Mouse (Mus musculus) MEL (cell line): Measurements from ENCODE around the gene Esyt2. TPM values are rescaled to one million over a fixed set of nuclear protein-coding genes. Genes with fewer than 3 reads are reported as not detected.

Experiments
- DNase-seq: peaks from one replicate; pipeline ENCODE4 v3.0.0; 2011; ENCODE audit warnings: low read depth, low spot score
- H3K27ac ChIP-seq: 2 replicates; pipeline ENCODE4 v1.5.1; 2012; ENCODE audit warnings: low read depth, mild to moderate bottlenecking, control low read depth, low read length, moderate library complexity; ENCODE audit not compliant: control insufficient read depth
- H3K27me3 ChIP-seq, 2 experiments: fragments of 150-350 bp in 1 of 2; sonication (generic) in 1 of 2; 2 replicates each; pipeline ENCODE4 v1.6.1; 2012; ENCODE audit warnings: low read length in 2 of 2, mild to moderate bottlenecking in 2 of 2, improper control_type of control experiment in 1 of 2, moderate library complexity in 1 of 2; ENCODE audit not compliant: insufficient read depth in 2 of 2, control insufficient read depth in 1 of 2
- H3K36me3 ChIP-seq, 2 experiments: 2 replicates each; pipeline ENCODE4 v1.6.1; 2012 to 2014; ENCODE audit warnings: low read length in 2 of 2, improper control_type of control experiment in 1 of 2, inconsistent platforms in 1 of 2, mild to moderate bottlenecking in 1 of 2; ENCODE audit not compliant: insufficient read depth in 2 of 2, control insufficient read depth in 1 of 2
- H3K4me1 ChIP-seq, 2 experiments: fragments of 150-350 bp in 1 of 2; sonication (generic) in 1 of 2; 2 replicates each; pipeline ENCODE4 v1.6.1; 2012; ENCODE audit warnings: low read length in 2 of 2, improper control_type of control experiment in 1 of 2, mild to moderate bottlenecking in 1 of 2; ENCODE audit not compliant: insufficient read depth in 2 of 2, control insufficient read depth in 1 of 2
- H3K4me3 ChIP-seq, 2 experiments: fragments of 150-350 bp in 1 of 2; sonication (generic) in 1 of 2; 2 replicates each; pipeline ENCODE4 v1.5.1; 2012; ENCODE audit warnings: low read depth in 2 of 2, low read length in 2 of 2, mild to moderate bottlenecking in 2 of 2, moderate library complexity in 2 of 2, control low read depth in 1 of 2, improper control_type of control experiment in 1 of 2; ENCODE audit not compliant: control insufficient read depth in 1 of 2, insufficient read depth in 1 of 2
- H3K79me2 ChIP-seq: 2 replicates; pipeline ENCODE4 v1.6.1; 2012; ENCODE audit warnings: mild to moderate bottlenecking, low read length, moderate library complexity; ENCODE audit not compliant: control insufficient read depth, poor library complexity, insufficient read depth
- H3K9ac ChIP-seq: 2 replicates; pipeline ENCODE4 v1.6.1; 2012; ENCODE audit warnings: low read depth, mild to moderate bottlenecking, control low read depth, low read length, moderate library complexity; ENCODE audit not compliant: control insufficient read depth, poor library complexity, severe bottlenecking
- H3K9me3 ChIP-seq: fragments of 150-350 bp; sonication (generic); replicated peaks from 2 replicates; pipeline ENCODE4 v1.6.1; 2012; ENCODE audit warnings: mild to moderate bottlenecking, low read length, improper control_type of control experiment, moderate library complexity; ENCODE audit not compliant: insufficient read depth
- CHD1 ChIP-seq: IDR thresholded peaks from 2 replicates; pipeline ENCODE4 v1.6.1; 2012; ENCODE audit warnings: low read depth, mild to moderate bottlenecking, inconsistent platforms, low read length, improper control_type of control experiment
- CTCF ChIP-seq, 3 experiments: IDR thresholded peaks in 2 of 3; conservative IDR thresholded peaks in 1 of 3; 2 replicates each; pipeline ENCODE4 v1.5.1; 2011 to 2012; ENCODE audit warnings: low read length in 3 of 3, low read depth in 2 of 3, mild to moderate bottlenecking in 2 of 3, improper control_type of control experiment in 1 of 3, inconsistent platforms in 1 of 3, mixed read lengths in 1 of 3, moderate library complexity in 1 of 3; ENCODE audit not compliant: control insufficient read depth in 1 of 3, insufficient read depth in 1 of 3, poor library complexity in 1 of 3, severe bottlenecking in 1 of 3
- E2F4 ChIP-seq: IDR thresholded peaks from 2 replicates; pipeline ENCODE4 v1.6.1; 2011; ENCODE audit warnings: low read depth, low read length, improper control_type of control experiment, borderline replicate concordance
- EP300 ChIP-seq, 2 experiments: IDR thresholded peaks; 2 replicates each; pipeline ENCODE4 v1.6.1; 2011; ENCODE audit warnings: improper control_type of control experiment in 2 of 2, low read length in 2 of 2, low read depth in 1 of 2, mild to moderate bottlenecking in 1 of 2
- ETS1 ChIP-seq: IDR thresholded peaks from 2 replicates; pipeline ENCODE4 v1.6.1; 2012; ENCODE audit warnings: low read depth, mild to moderate bottlenecking, inconsistent platforms, low read length, improper control_type of control experiment, moderate library complexity
- GABPA ChIP-seq: IDR thresholded peaks from 2 replicates; pipeline ENCODE4 v1.6.1; 2012; ENCODE audit warnings: low read depth, mild to moderate bottlenecking, inconsistent platforms, low read length, improper control_type of control experiment, moderate library complexity
- GATA1 ChIP-seq: IDR thresholded peaks from 2 replicates; pipeline ENCODE4 v1.6.1; 2011; ENCODE audit warnings: low read depth, low read length, improper control_type of control experiment
- HCFC1 ChIP-seq: IDR thresholded peaks from 2 replicates; pipeline ENCODE4 v1.6.1; 2012; ENCODE audit warnings: low read depth, mild to moderate bottlenecking, inconsistent platforms, low read length, improper control_type of control experiment, moderate library complexity
- MAFK ChIP-seq: IDR thresholded peaks from 2 replicates; pipeline ENCODE4 v1.6.1; 2011; ENCODE audit warnings: low read depth, mild to moderate bottlenecking, low read length, improper control_type of control experiment, borderline replicate concordance
- MAZ ChIP-seq: IDR thresholded peaks from 2 replicates; pipeline ENCODE4 v1.6.1; 2012; ENCODE audit warnings: low read depth, mild to moderate bottlenecking, inconsistent platforms, low read length, improper control_type of control experiment
- MXI1 ChIP-seq: IDR thresholded peaks from 2 replicates; pipeline ENCODE4 v1.6.1; 2011; ENCODE audit warnings: mild to moderate bottlenecking, low read depth, low read length, improper control_type of control experiment
- NELFE ChIP-seq: IDR thresholded peaks from 2 replicates; pipeline ENCODE4 v1.6.1; 2011; ENCODE audit warnings: low read depth, low read length, improper control_type of control experiment
- SMC3 ChIP-seq: IDR thresholded peaks from 2 replicates; pipeline ENCODE4 v1.6.1; 2011; ENCODE audit warnings: low read depth, low read length, improper control_type of control experiment
- TAL1 ChIP-seq: IDR thresholded peaks from 2 replicates; pipeline ENCODE4 v1.6.1; 2012; ENCODE audit warnings: mild to moderate bottlenecking, inconsistent platforms, low read length, moderate library complexity, mixed read lengths
- TBP ChIP-seq: IDR thresholded peaks from 2 replicates; pipeline ENCODE4 v1.8.0; 2011; ENCODE audit warnings: low read depth, low read length, improper control_type of control experiment
- TCF12 ChIP-seq: IDR thresholded peaks from 2 replicates; pipeline ENCODE4 v1.6.1; 2014; ENCODE audit warnings: low read depth, mild to moderate bottlenecking, inconsistent platforms, low read length, improper control_type of control experiment, moderate library complexity
- USF2 ChIP-seq, 2 experiments: IDR thresholded peaks; 2 replicates each; pipeline ENCODE4 v1.6.1; 2011 to 2012; ENCODE audit warnings: improper control_type of control experiment in 2 of 2, low read length in 2 of 2, borderline replicate concordance in 1 of 2, inconsistent platforms in 1 of 2, low read depth in 1 of 2, mild to moderate bottlenecking in 1 of 2; ENCODE audit not compliant: insufficient read depth in 1 of 2
- ZKSCAN1 ChIP-seq: IDR thresholded peaks from 2 replicates; pipeline ENCODE4 v1.6.1; 2012; ENCODE audit warnings: low read depth, mild to moderate bottlenecking, inconsistent platforms, low read length, improper control_type of control experiment, moderate library complexity
- ZMIZ1 ChIP-seq: IDR thresholded peaks from 2 replicates; pipeline ENCODE4 v1.6.1; 2012; ENCODE audit warnings: low read depth, mild to moderate bottlenecking, inconsistent platforms, low read length, improper control_type of control experiment, moderate library complexity
- ZNF384 ChIP-seq: IDR thresholded peaks from 2 replicates; pipeline ENCODE4 v1.6.1; 2012; ENCODE audit warnings: low read depth, mild to moderate bottlenecking, inconsistent platforms, low read length, improper control_type of control experiment
- polyA plus RNA-seq, 2 experiments: library from polyadenylated mRNA; stranded (reverse) in 1 of 2; unstranded in 1 of 2; fragments of >175 nt in 1 of 2; fragments of >200 nt in 1 of 2; gene quantifications; 2 replicates each; pipeline versions ENCODE4 v1.2.1 to v1.2.4; 2012; ENCODE audit warnings: low replicate concordance in 2 of 2, low read depth in 1 of 2; ENCODE audit not compliant: insufficient read length in 2 of 2, insufficient read depth in 1 of 2, missing spikeins in 1 of 2
- total RNA-seq: library from RNA; depleted of rRNA; stranded (reverse); fragments of 300-350 nt; gene quantifications from 2 replicates; pipeline ENCODE4 v1.2.3, GENCODE M21; 2012

Gene Esyt2
- total and polyA plus RNA-seq, 3 experiments, result 45.3 to 77.7 (median 47.5) TPM

DNA sequence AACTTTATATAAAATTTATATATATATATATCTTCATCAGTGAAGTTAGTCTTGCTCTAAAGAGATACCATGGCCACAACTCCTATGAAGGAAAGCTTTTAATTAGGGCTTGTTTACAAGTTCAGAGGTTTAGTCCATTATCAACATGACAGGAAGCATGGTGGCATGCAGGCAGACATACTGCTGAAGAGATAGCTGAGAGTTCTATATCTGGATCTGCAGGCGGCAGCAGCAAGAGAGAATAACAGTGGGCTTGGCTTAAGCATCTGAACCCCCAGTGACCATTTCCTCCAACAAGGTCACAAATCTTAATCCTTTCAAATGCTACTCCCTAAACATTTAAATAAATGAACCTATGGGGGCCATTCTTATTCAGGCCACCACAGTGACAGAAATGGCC, 59.2 kb downstream of the Esyt2 start (continued):
- peak; percentile 63 for TF ChIP-seq TCF12
- TF ChIP-seq GATA1, result 0 out of 2 replicates have a peak, but pooled peaks have one; percentile 58
- peak; percentile 42; the same call in 1 of the 2 replicates for TF ChIP-seq TAL1
- no peak for TF ChIP-seq USF2 (IDR thresholded peaks at IDR 0.05; ENCODE audit: borderline replicate concordance in 1 of 2, insufficient read depth in 1 of 2, low read depth in 1 of 2, low read length in 2 of 2)
- TF ChIP-seq ZMIZ1, result no peak
- TF ChIP-seq MAZ, result no peak
- no peak for TF ChIP-seq CHD1
- TF ChIP-seq GABPA, result no peak
- TF ChIP-seq TBP, result no peak

DNA sequence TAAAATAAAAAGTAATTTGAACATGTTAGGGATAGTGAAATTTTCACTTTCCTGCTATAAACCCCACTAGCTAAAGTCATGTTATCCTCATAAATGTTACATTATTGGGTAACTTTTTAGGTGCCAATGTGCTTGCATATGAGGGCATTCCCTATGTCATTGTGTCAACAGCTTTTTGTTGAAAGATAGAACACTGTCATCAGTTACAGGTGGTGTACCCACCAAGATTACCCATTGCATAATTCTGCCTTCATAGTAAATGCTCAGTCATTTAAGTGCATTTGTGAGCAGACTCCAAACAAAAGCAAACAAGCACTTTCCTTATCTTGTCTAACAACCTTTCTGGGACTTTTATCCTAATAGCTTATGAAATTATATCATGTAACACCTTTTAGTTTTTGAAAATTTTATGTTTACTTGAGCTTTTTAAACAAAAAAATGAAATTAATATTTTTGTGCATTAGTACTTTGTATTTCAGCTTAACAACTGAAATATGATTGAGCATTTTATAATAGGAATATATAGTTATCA, 67.8 kb downstream of the Esyt2 start:
- Histone ChIP-seq H3K9me3 (no peaks in the 10 kb centered on the region), H3K4me1 (peaks cover 0 to 2% of the 10 kb centered on the region in 2 experiments; a peak in 1 of 4 replicates), H3K79me2 (no peaks in the 10 kb centered on the region), H3K9ac (no peak overlapping the region), H3K4me3 (no peak overlapping the region), H3K27ac (no peak overlapping the region), H3K36me3 (peaks cover 5 to 66% of the 10 kb centered on the region in 2 experiments; a peak in 3 of 4 replicates)
- DNase-seq, result no peak
- TF ChIP-seq EP300 (IDR thresholded peaks at IDR 0.05; ENCODE audit: low read depth in 1 of 2, low read length in 2 of 2) (peak; percentile 47 to 65; a peak in 3 of 4 replicates), CTCF (IDR thresholded peaks at IDR 0.05 in 2 of 3, conservative IDR thresholded peaks at IDR 0.05 in 1 of 3; ENCODE audit: control insufficient read depth in 1 of 3, insufficient read depth in 1 of 3, low read depth in 2 of 3, low read length in 3 of 3, poor library complexity in 1 of 3, severe bottlenecking in 1 of 3) (no peak), MAFK (no peak), TAL1 (peak; percentile 35), GATA1 (peak; percentile 57; the same call in 1 of the 2 replicates), NELFE (no peak)
- TF ChIP-seq, all 39 proteins: peak for 3
- H3K27me3 ChIP-seq, result no peaks in the 10 kb centered on the region

DNA sequence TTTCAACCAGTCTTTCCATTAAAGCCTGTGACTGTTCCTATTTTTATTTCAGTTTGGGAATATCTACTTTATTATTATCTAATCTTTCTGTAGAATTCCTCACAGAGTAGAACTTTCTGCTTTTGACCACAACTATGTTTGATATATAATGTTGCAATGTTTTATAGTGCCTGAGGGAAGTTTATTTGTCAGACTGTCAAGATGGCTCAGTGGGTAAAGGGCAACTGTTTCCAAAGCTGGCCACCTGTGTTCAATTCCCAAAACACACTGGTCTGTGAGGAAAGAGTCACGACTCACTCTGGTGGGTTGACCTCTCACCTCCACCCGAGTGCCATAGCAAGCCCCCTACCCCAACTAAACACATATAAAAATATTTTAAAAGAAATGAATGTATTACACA, 68.4 kb downstream of the Esyt2 start:
- H3K27me3 ChIP-seq, result no peaks in the 10 kb centered on the region
- H3K4me3 ChIP-seq, result no peak overlapping the region
- no peaks in the 10 kb centered on the region for H3K9me3 ChIP-seq
- H3K27ac ChIP-seq, result no peak overlapping the region
- H3K36me3 ChIP-seq, result peaks cover 5 to 69% of the 10 kb centered on the region in 2 experiments; a peak in 3 of 4 replicates
- H3K79me2 ChIP-seq, result no peaks in the 10 kb centered on the region
- DNase-seq, result no peak
- TF ChIP-seq HCFC1, result no peak
- no peak for TF ChIP-seq ZMIZ1
- no peak for TF ChIP-seq E2F4
- no peak for TF ChIP-seq SMC3
- TF ChIP-seq TCF12, result no peak
- no peak for TF ChIP-seq ZNF384
- TF ChIP-seq MXI1, result no peak
- TF ChIP-seq ETS1, result no peak
- no peak for TF ChIP-seq NELFE
- TF ChIP-seq TBP, result no peak
- TF ChIP-seq ZKSCAN1, result no peak
- H3K4me1 ChIP-seq, result peaks cover 0 to 2% of the 10 kb centered on the region in 2 experiments; a peak in 1 of 4 replicates
- no peak overlapping the region for H3K9ac ChIP-seq
